Mouse (Mus musculus) intestine, embryonic 14.5 days (tissue): ENCODE results near the gene Ciart. TPM values are rescaled to one million over a fixed set of nuclear protein-coding genes. Genes with fewer than 3 reads are reported as not detected.
"Not testable (repeated sequence)": the region's sequence is repeated elsewhere in the genome, so short reads cannot be mapped to it uniquely, and the experiment has no call there.

Source experiments
- ATAC-seq: fragments of 200-750 bp; cut with Nextera tagmentation; replicated peaks from 2 replicates; pipeline ENCODE4 v1.8.0; 2017; ENCODE audit warnings: low read depth, moderate number of reproducible peaks, moderate TSS enrichment, moderate library complexity; ENCODE audit not compliant: low FRiP score, low TSS enrichment
- DNase-seq: peaks from one replicate; pipeline ENCODE4 v3.0.0-alpha.2; 2018; ENCODE audit warnings: low spot score
- H3K27ac ChIP-seq: fragments of 300-500 bp; sonication (generic); 2 replicates; pipeline ENCODE4 v1.5.1; 2014; ENCODE audit warnings: low read depth, mild to moderate bottlenecking, control low read depth
- H3K27me3 ChIP-seq: fragments of 300-500 bp; sonication (generic); replicated peaks from 2 replicates; pipeline ENCODE4 v1.6.1; 2014; ENCODE audit warnings: low read length, control low read depth; ENCODE audit not compliant: control insufficient read depth, insufficient read depth
- H3K36me3 ChIP-seq: fragments of 300-500 bp; sonication (generic); 2 replicates; pipeline ENCODE4 v1.6.1; 2014; ENCODE audit warnings: low read length, control low read depth; ENCODE audit not compliant: control insufficient read depth, insufficient read depth
- H3K4me1 ChIP-seq: fragments of 300-500 bp; sonication (generic); replicated peaks from 2 replicates; pipeline ENCODE4 v1.6.1; 2014; ENCODE audit warnings: low read length, control low read depth, mixed read lengths; ENCODE audit not compliant: control insufficient read depth, insufficient read depth
- H3K4me2 ChIP-seq: fragments of 300-500 bp; sonication (generic); 2 replicates; pipeline ENCODE4 v1.6.1; 2014; ENCODE audit warnings: low read length
- H3K4me3 ChIP-seq: fragments of 300-500 bp; sonication (generic); 2 replicates; pipeline ENCODE4 v1.5.1; 2014; ENCODE audit warnings: low read depth, low read length, control low read depth, mixed read lengths
- H3K9ac ChIP-seq: fragments of 300-500 bp; sonication (generic); 2 replicates; pipeline ENCODE4 v1.6.1; 2014; ENCODE audit warnings: mild to moderate bottlenecking, low read length
- H3K9me3 ChIP-seq: fragments of 300-500 bp; sonication (generic); 2 replicates; pipeline ENCODE4 v1.6.1; 2016; ENCODE audit warnings: low read length, control low read depth; ENCODE audit not compliant: control insufficient read depth
- WGBS: fragments of 180-500 bp; shearing (Covaris S2); extraction: QIAGEN DNeasy Blood & Tissue Kit; methylation state at CpG from one replicate; pipeline ENCODE4 v1.1.7; 2014; 5-methylcytosine and 5-hydroxymethylcytosine counted together
- polyA plus RNA-seq: library from polyadenylated mRNA; unstranded; fragments of >200 nt; fragmentation: Nextera tagmentation; extraction: Ambion mirVana; gene quantifications from 2 replicates; pipeline ENCODE4 v1.2.1, GENCODE M21; 2014

The Ciart gene
- polyA plus RNA-seq, 1 experiment from 2014 or later = 6.7 TPM

- no peaks in the 10 kb centered on the region for H3K36me3 ChIP-seq
- no peaks in the 10 kb centered on the region for H3K9me3 ChIP-seq
- no peak overlapping the region for H3K4me3 ChIP-seq
- H3K27me3 ChIP-seq = no peaks in the 10 kb centered on the region
- 72% methylated on average over 4 of the region's 4 CpGs for WGBS
- DNase-seq = no peak
- no peak overlapping the region for H3K4me2 ChIP-seq
- H3K27ac ChIP-seq = no peak overlapping the region
- ATAC-seq = no peak
- H3K9ac ChIP-seq = no peak overlapping the region
- 0 out of 2 replicates have a peak, but pooled peaks cover 5% of the 10 kb centered on the region for H3K4me1 ChIP-seq
These were observed 42.1 kb upstream of the Ciart start for GRCm38 (mm10) chr3:95924185-95924584.

DNA sequence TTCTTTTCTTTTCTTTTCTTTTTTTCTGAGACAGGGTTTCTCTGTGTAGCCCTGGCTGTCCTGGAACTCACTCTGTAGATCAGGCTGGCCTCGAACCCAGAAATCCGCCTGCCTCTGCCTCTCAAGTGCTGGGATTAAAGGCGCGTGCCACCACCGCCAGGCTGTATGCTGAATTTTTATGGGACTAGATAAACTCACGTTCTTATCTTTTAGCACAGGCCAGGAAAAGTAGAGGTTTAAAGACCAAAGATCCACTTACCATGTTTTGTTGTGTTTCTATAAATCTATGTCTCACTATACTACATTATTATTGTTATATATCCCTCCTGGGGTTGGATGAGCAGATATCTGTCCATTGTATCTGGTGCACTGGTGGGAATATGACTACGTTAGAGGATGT lies 41.4 kb upstream of the Ciart start:
- H3K9me3 ChIP-seq, H3K4me3 ChIP-seq, DNase-seq, H3K27me3 ChIP-seq, H3K4me2 ChIP-seq, H3K9ac ChIP-seq, H3K36me3 ChIP-seq, H3K4me1 ChIP-seq, H3K27ac ChIP-seq, ATAC-seq: not testable (repeated sequence)
- WGBS = 88% methylated on average over 7 of the region's 7 CpGs

GRCm38 (mm10) chr3:95920532-95920931 lies 38.5 kb upstream of the Ciart start:
- H3K4me1 ChIP-seq, H3K9ac ChIP-seq, H3K36me3 ChIP-seq, H3K9me3 ChIP-seq, H3K4me2 ChIP-seq, H3K4me3 ChIP-seq, H3K27me3 ChIP-seq, ATAC-seq, DNase-seq, H3K27ac ChIP-seq: not testable (repeated sequence)
- WGBS = 62% methylated on average over 2 of the region's 2 CpGs

DNA sequence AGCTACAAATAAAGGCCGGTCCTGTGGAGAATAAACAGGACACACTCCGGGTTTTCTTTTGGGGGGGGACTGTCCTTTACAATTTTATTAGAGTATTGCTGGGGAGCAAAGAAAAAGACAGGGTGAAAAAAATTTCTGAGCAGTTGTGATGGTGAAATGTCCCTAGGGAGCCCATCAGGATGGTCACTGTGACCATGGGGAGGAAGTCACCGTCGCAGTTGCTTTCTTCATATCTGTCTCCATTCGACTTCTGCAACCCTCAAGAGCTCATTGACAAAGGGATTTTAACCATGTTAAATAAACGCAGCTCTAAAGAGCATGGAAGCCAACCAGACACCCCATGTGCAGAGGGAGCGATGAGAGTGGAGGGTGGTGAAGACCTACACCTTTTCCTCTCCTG lies 34.7 kb upstream of the Ciart start:
- no peaks in the 10 kb centered on the region for H3K27me3 ChIP-seq

DNA sequence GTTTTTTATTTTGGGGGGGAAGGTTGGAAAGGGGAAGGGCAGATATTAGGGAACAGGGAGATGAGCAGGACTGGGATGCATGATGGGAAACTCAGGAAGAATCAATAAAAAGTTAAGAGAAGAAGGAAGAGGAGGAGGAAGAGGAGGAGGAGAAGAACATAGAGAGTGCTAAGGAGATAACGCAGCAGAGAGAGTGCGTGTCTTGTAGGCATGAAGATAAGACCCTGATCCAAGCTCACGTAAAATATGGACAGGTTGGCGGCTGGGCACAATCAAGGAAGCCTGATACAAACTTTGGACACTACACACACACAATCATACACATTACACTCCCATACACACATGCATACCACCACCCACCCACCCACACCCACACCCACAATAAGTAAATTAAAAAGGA lies 32.7 kb upstream of the Ciart start:
- no peak for ATAC-seq
- no peak overlapping the region for H3K9ac ChIP-seq
- no peaks in the 10 kb centered on the region for H3K9me3 ChIP-seq
- H3K4me3 ChIP-seq = no peak overlapping the region
- WGBS = 89% methylated on average over 4 of the region's 4 CpGs
- H3K27ac ChIP-seq = no peak overlapping the region
- H3K4me2 ChIP-seq = no peak overlapping the region
- no peaks in the 10 kb centered on the region for H3K36me3 ChIP-seq
- H3K27me3 ChIP-seq = no peaks in the 10 kb centered on the region
- DNase-seq = no peak
- H3K4me1 ChIP-seq = no peaks in the 10 kb centered on the region

More for the DNA sequence above, 34.7 kb upstream of the Ciart start:
- WGBS = 70% methylated on average over 7 of the region's 7 CpGs
- Histone ChIP-seq H3K9ac (no peak overlapping the region), H3K4me3 (no peak overlapping the region), H3K4me2 (no peak overlapping the region), H3K9me3 (no peaks in the 10 kb centered on the region), H3K4me1 (no peaks in the 10 kb centered on the region), H3K36me3 (no peaks in the 10 kb centered on the region), H3K27ac (no peak overlapping the region)
- no peak for ATAC-seq
- no peak for DNase-seq

DNA sequence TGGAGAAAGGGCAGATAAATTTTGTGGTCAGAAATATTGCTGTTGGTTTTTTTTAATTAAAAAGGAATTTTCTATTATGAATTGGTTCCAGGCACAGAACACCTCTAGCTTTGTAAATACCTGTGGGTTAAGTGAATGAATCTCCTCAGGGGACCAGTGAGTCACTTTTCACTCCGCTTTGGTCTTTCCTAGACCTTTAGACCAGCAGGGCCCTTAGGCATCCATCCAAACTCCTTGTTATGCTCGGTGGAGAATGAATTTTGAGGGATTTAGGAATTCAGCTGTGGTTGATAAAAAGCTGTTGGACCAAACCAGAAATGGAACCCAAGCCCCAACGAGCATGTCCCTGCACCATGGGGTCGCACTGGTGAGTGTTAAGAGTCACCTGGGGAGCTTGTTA lies 25.6 kb upstream of the Ciart start:
- Histone ChIP-seq H3K27ac (no peak overlapping the region), H3K9me3 (no peaks in the 10 kb centered on the region), H3K4me3 (no peak overlapping the region), H3K4me2 (no peak overlapping the region), H3K4me1 (peaks cover 22% of the 10 kb centered on the region), H3K9ac (no peak overlapping the region), H3K27me3 (no peaks in the 10 kb centered on the region), H3K36me3 (no peaks in the 10 kb centered on the region)
- DNase-seq = no peak
- ATAC-seq = no peak
- 61% methylated on average over 4 of the region's 4 CpGs for WGBS

DNA sequence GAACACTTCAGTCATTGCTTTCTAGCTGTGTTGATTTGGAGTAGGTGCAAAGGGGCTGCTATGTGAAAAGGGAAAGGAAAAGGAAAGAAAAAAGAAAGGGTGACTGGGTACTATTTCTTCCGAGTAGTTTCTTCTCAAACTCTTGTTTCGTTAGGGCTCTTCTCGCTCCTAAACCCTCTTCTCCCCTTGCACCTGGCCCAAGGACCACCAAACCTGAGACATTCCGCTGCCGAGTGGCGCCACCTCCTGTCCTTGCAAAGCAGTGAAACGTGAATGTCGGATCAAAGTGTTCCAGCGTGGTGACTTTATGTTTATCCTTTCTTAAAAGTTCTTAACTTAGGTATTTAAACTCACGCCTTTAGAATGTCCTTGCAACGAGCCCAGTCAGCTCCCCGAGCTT lies 24.8 kb upstream of the Ciart start:
- H3K9ac ChIP-seq = no peak overlapping the region
- H3K36me3 ChIP-seq = no peaks in the 10 kb centered on the region
- H3K9me3 ChIP-seq = no peaks in the 10 kb centered on the region
- under 1% methylated on average over 12 of the region's 12 CpGs for WGBS
- H3K27me3 ChIP-seq = no peaks in the 10 kb centered on the region
- H3K27ac ChIP-seq = no peak overlapping the region
- H3K4me2 ChIP-seq = peak overlapping the region; percentile 78
- peak; percentile 77 for DNase-seq
- peak overlapping the region; percentile 13; the same call in 1 of the 2 replicates for H3K4me3 ChIP-seq
- H3K4me1 ChIP-seq = peaks cover 22% of the 10 kb centered on the region
- no peak for ATAC-seq

DNA sequence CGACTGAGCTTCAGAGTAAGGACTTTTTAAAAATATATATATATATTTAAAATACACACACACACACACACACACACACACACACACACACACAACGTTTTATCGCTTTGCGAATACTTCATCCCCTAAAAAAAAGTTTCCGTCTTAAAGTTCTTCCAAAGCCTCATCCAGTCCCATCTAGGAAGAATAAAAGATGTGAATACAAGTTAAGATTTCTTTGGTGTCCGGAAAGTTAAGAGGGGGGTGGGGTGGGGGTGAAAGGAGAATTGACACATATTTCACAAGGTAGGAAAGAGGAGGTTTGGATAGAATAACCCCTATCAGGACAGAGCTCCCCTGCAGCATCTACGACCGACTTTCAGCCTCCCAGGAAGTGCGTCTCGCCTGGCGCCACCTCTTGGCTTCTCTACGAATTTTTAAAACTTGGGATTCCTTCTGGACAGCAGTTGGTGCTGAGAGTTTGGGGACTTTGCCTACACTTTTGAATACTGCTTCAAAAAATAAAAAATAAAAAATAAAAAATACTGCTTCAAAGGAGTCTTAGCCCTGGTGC lies 24.0 kb upstream of the Ciart start:
- Histone ChIP-seq H3K36me3 (no peaks in the 10 kb centered on the region), H3K4me1 (peaks cover 22% of the 10 kb centered on the region), H3K27ac (no peak overlapping the region), H3K9me3 (no peaks in the 10 kb centered on the region), H3K9ac (no peak overlapping the region), H3K4me2 (peak overlapping the region; percentile 78), H3K4me3 (peak overlapping the region; percentile 36), H3K27me3 (no peaks in the 10 kb centered on the region)
- WGBS = under 1% methylated on average over 12 of the region's 12 CpGs
- ATAC-seq = peak; percentile 33; the same call in 1 of the 2 replicates
- peak; percentile 82 for DNase-seq
